9 mouse cellular contexts compared by ENCODE assay signal in the genomic region with DNA sequence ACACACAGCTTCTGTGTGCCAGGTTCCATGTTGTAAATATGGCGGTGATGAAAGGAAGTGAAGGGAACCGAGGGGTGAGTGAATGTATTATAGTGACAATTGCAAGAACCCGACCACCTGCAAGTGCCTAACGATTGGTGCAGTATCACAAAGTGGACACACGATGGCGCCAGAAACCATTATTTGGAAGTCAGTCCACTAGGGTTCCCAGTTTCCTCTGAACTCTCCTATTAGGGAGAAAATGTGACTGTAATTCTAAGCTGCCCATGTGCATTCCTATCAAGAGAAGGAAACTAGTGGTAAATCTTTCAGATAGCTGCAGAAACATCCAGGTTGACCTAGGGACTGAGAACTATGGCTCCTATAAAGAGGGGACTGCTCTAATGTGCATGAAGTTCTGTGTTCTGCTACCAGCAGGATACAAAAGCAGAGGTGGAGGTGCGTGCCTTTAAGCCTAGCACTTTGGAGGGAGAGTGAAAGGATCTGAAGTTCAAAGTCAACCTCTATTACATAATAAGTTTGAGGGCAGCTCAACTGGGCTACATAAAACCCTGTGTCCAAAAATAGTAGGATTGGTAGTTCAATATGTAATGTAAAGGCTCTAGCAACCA. TPM values are rescaled to one million over a fixed set of nuclear protein-coding genes. Genes with fewer than 3 reads are reported as not detected.
DNase-seq lines count a peak whose midpoint lies in the region; ATAC-seq and TF ChIP-seq lines count a peak whose summit lies in the region.
"Had no signal": no experiment of that assay in that cellular context is flagged by ENCODE, and none has a peak within 500 bp of the region (broad histone marks: within the 10 kb centered on the region; RNA-seq: fewer than 3 reads in every experiment).

No protein-coding gene starts in this region.

- 12% methylated on average over 7 of the region's 7 CpGs for WGBS in heart, embryonic 11.5 days (ENCODE audit: insufficient replicate concordance)
- WGBS in midbrain, embryonic 11.5 days = 11% methylated on average over 7 of the region's 7 CpGs

- DNase-seq in heart, adult 18-20 months = peak; percentile 45 to 80
- DNase-seq in Patski (ENCODE audit: low read depth, low spot score) = peak; percentile 3
- DNase-seq in heart, postnatal 14 days = peak; percentile 66 to 76
- DNase-seq in layer of hippocampus, adult 9-11 months = peak; percentile 34
- DNase-seq in midbrain, embryonic 11.5 days (ENCODE audit: low spot score, missing footprints) = peak; percentile 98
- peak; percentile 83 for DNase-seq in testis, postnatal 10 days (ENCODE audit: low spot score)

- intact Hi-C loops in heart, postnatal 14 days (cut with DNase I) = loop anchor here (2.0 to 5.0 kb wide), 3 partner anchors 594 to 831 kb away; no protein-coding TSS in a partner anchor

- POLR2A ChIA-PET in Patski (lab: Charles Lee) = interaction anchor here (0.6 kb wide), 1 partner anchor 564 kb away, joined by 3 read pairs; no protein-coding TSS in a partner anchor

- CTCF ChIA-PET in Patski (lab: Charles Lee) = interaction anchor here (0.9 to 2.6 kb wide), 8 partner anchors 17 to 633 kb away, joined by 3 to 12 read pairs (median 4); no protein-coding TSS in a partner anchor

- H3K9me3 ChIP-seq in heart, embryonic 11.5 days (replicated peaks; ENCODE audit: control insufficient read depth, low read length) = no peaks in the 10 kb centered on the region
- no peaks in the 10 kb centered on the region for H3K9me3 ChIP-seq in midbrain, embryonic 11.5 days (ENCODE audit: control insufficient read depth, low read length)
- H3K9me3 ChIP-seq: stomach, embryonic 15.5 days had no signal

- H3K4me3 ChIP-seq in heart, embryonic 11.5 days (ENCODE audit: low read depth, low read length) = no peak overlapping the region
- no peak overlapping the region for H3K4me3 ChIP-seq in cortical plate, adult 2 months (ENCODE audit: insufficient read depth, low read length)
- no peak overlapping the region for H3K4me3 ChIP-seq in midbrain, embryonic 11.5 days (ENCODE audit: low read depth, low read length)
- H3K4me3 ChIP-seq: stomach, embryonic 15.5 days had no signal

- H3K27ac ChIP-seq in heart, embryonic 11.5 days (ENCODE audit: low read depth, low read length) = no peak overlapping the region
- H3K27ac ChIP-seq in cortical plate, adult 2 months (ENCODE audit: insufficient read depth, low read length) = no peak overlapping the region
- no peak overlapping the region for H3K27ac ChIP-seq in midbrain, embryonic 11.5 days (ENCODE audit: low read depth, low read length)
- H3K27ac ChIP-seq: stomach, embryonic 15.5 days had no signal

- no peak for ATAC-seq in heart, embryonic 11.5 days (replicated peaks; ENCODE audit: insufficient number of reproducible peaks, low FRiP score, low TSS enrichment)
- ATAC-seq in Patski = peak; percentile 40
- peak; percentile 57 for ATAC-seq in midbrain, embryonic 11.5 days (ENCODE audit: low FRiP score)

- no peaks in the 10 kb centered on the region for H3K36me3 ChIP-seq in heart, embryonic 11.5 days (ENCODE audit: control insufficient read depth, insufficient read depth, low read length)
- H3K36me3 ChIP-seq in midbrain, embryonic 11.5 days (ENCODE audit: control insufficient read depth, insufficient read depth, low read length) = no peaks in the 10 kb centered on the region
- H3K36me3 ChIP-seq: stomach, embryonic 15.5 days had no signal

- no peak for TF ChIP-seq POLR2A in cortical plate, adult 2 months (IDR thresholded peaks at IDR 0.05; ENCODE audit: extremely low read depth, insufficient read depth, low read length)

- no peak overlapping the region for H3K4me2 ChIP-seq in heart, embryonic 11.5 days
- no peak overlapping the region for H3K4me2 ChIP-seq in midbrain, embryonic 11.5 days
- H3K4me2 ChIP-seq: stomach, embryonic 15.5 days had no signal

- H3K27me3 ChIP-seq in heart, embryonic 11.5 days (ENCODE audit: control insufficient read depth, insufficient read depth, low read length) = peaks cover 22% of the 10 kb centered on the region
- peaks cover 15% of the 10 kb centered on the region for H3K27me3 ChIP-seq in Patski
- H3K27me3 ChIP-seq in midbrain, embryonic 11.5 days (ENCODE audit: control insufficient read depth, insufficient read depth, low read length) = peaks cover 6% of the 10 kb centered on the region

- in situ Hi-C loops in Patski (cut with MboI; ENCODE audit: low pct_unique_long_range_greater_than_20kb) = loop anchor here (5.0 kb wide), 2 partner anchors 591 to 816 kb away; no protein-coding TSS in a partner anchor

- H3K4me1 ChIP-seq in heart, embryonic 11.5 days (ENCODE audit: control insufficient read depth, insufficient read depth, low read length) = no peaks in the 10 kb centered on the region
- H3K4me1 ChIP-seq in cortical plate, adult 2 months (ENCODE audit: control insufficient read depth, insufficient read depth, low read length) = no peaks in the 10 kb centered on the region
- H3K4me1 ChIP-seq in midbrain, embryonic 11.5 days (ENCODE audit: control insufficient read depth, insufficient read depth, low read length) = no peaks in the 10 kb centered on the region
- H3K4me1 ChIP-seq: stomach, embryonic 15.5 days had no signal

- peak; percentile 91 for TF ChIP-seq CTCF in Patski (IDR thresholded peaks at IDR 0.05)
- peak; percentile 97 for TF ChIP-seq CTCF in cortical plate, adult 2 months (IDR thresholded peaks at IDR 0.05; ENCODE audit: extremely low read depth, insufficient read depth, low read length)

- no peak overlapping the region for H3K9ac ChIP-seq in heart, embryonic 11.5 days (ENCODE audit: low read depth, low read length)
- no peak overlapping the region for H3K9ac ChIP-seq in midbrain, embryonic 11.5 days (ENCODE audit: low read length)
- H3K9ac ChIP-seq: stomach, embryonic 15.5 days had no signal

RNA-seq across cellular contexts. Expression of a gene that starts 15.6 kb away (rescaled TPM):
- not detected for total RNA-seq in heart, adult 18-20 months (2021)
- polyA plus RNA-seq in heart, embryonic 11.5 days (2014; fragmentation: Nextera tagmentation; extraction: Ambion mirVana) = not detected in 2 replicates
- polyA plus RNA-seq in Patski (2021) = not detected
- polyA plus RNA-seq in cortical plate, adult 2 months (2012; rRNA removed) = not detected in 2 replicates
- total RNA-seq in heart, postnatal 14 days (2021) = not detected
- polyA plus RNA-seq in midbrain, embryonic 11.5 days (2014; fragmentation: Nextera tagmentation; extraction: Ambion mirVana) = 6.5 and 8.2 TPM in 2 replicates

Comparison
In these comparisons a context has a peak if more than half of its experiments do, and no peak if none do; other contexts are left out.
1. DNase-seq: peak in every context shown above with its lines; median percentile 98 in midbrain, embryonic 11.5 days; 83 in testis, postnatal 10 days; 71 in heart, postnatal 14 days; 62 in heart, adult 18-20 months; 34 in layer of hippocampus, adult 9-11 months; 3 in Patski.